Comparison of ENCODE assay signal across 15 mouse cellular contexts in genomic region chr9:29406046-29406445, GRCm38 (mm10).
DNase-seq lines count a peak whose midpoint lies in the region.
"Had no signal": no experiment of that assay in that cellular context is flagged by ENCODE, and none has a peak within 500 bp of the region (broad histone marks: within the 10 kb centered on the region; RNA-seq: fewer than 3 reads in every experiment).

No protein-coding gene starts in this region.

- DNase-seq in heart, adult 11 months = peak; percentile 41
- no peak for DNase-seq in heart, postnatal 4 days
- DNase-seq in fat pad, adult 2 months (ENCODE audit: extremely low read depth, low read depth, low spot score) = peak; percentile 67
- DNase-seq in gonadal fat pad, adult 2 months (ENCODE audit: low read depth) = peak; percentile 77
- no peak for DNase-seq in lung, postnatal 36 days
- DNase-seq: adrenal gland, adult 2 months; adrenal gland, postnatal 10 days; adrenal gland, postnatal 25 days; cerebellum, adult 11-12 months; cerebellum, adult 8-10 months; cerebellum, adult 9-11 months; cerebellum, postnatal 14 days; cerebellum, postnatal 36 days; embryo, embryonic 11 days; forebrain, postnatal 0 days had no signal

Comparison
In these comparisons a context has a peak if more than half of its experiments do, and no peak if none do; other contexts are left out.
1. DNase-seq: peak in heart, adult 11 months (single experiment), fat pad, adult 2 months (single experiment) and gonadal fat pad, adult 2 months (single experiment); none in heart, postnatal 4 days (single experiment) and lung, postnatal 36 days (single experiment).